Mouse (Mus musculus) heart, adult 2 months (tissue): ENCODE data around the gene Syt3.

Source experiments
- EP300 ChIP-seq: fragments of 200-500 bp; IDR thresholded peaks from 2 replicates; pipeline ENCODE4 v1.6.1; 2011; ENCODE audit warnings: low read depth, low read length, control low read depth; ENCODE audit not compliant: insufficient read depth
- POLR2A ChIP-seq: fragments of 200-500 bp; IDR thresholded peaks from 2 replicates; pipeline ENCODE4 v1.6.1; 2011; ENCODE audit warnings: mild to moderate bottlenecking, low read depth, low read length, control low read depth; ENCODE audit not compliant: insufficient read depth

DNA sequence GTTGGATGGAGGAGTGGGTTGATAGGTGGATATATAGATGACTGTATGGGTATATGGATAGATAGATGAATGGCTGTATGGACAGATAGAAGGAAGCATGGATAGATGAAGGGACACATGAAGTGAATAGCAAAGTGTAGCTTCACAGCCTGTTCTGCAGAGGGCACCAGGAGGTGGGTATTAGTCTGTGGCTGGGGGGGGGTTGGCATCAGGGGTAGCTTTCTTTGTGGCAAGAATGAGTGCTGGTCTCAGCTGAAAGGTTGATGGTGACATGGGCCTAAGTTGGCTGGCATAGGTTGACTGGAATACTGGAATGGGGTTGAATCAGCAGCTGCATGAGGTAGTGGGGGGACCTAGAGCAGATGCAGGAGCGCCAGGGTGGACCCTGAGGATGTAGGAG, 57.3 kb downstream of the Syt3 start:
- TF ChIP-seq POLR2A (no peak), EP300 (no peak)
